Mouse (Mus musculus) limb, embryonic 14.5 days (tissue): ENCODE measurements around the gene Mknk1. TPM values are rescaled to one million over a fixed set of nuclear protein-coding genes. Genes with fewer than 3 reads are reported as not detected.

Experiments
- ATAC-seq: fragments of 200-750 bp; cut with Nextera tagmentation; 2 replicates; pipeline ENCODE4 v1.8.0; 2017; ENCODE audit warnings: low read depth, moderate number of reproducible peaks, moderate TSS enrichment; ENCODE audit not compliant: low FRiP score
- DNase-seq: peaks from one replicate; pipeline ENCODE4 v3.0.0-alpha.2; 2015; ENCODE audit warnings: low spot score
- H3K27ac ChIP-seq: fragments of 300-500 bp; sonication (generic); replicated peaks from 2 replicates; pipeline ENCODE4 v1.5.1; 2014; ENCODE audit warnings: low read depth, mild to moderate bottlenecking, low read length, moderate library complexity, mixed read lengths
- H3K27me3 ChIP-seq: fragments of 300-500 bp; sonication (generic); 2 replicates; pipeline ENCODE4 v1.6.1; 2014; ENCODE audit warnings: low read length, mixed read lengths; ENCODE audit not compliant: control insufficient read depth, insufficient read depth
- H3K36me3 ChIP-seq: fragments of 300-500 bp; sonication (generic); 2 replicates; pipeline ENCODE4 v1.6.1; 2014; ENCODE audit warnings: mild to moderate bottlenecking, low read length, moderate library complexity, mixed read lengths; ENCODE audit not compliant: control insufficient read depth, insufficient read depth
- H3K4me1 ChIP-seq: fragments of 300-500 bp; sonication (generic); 2 replicates; pipeline ENCODE4 v1.6.1; 2014; ENCODE audit warnings: antibody characterized with exemption, low read length, mixed read lengths; ENCODE audit not compliant: control insufficient read depth, insufficient read depth
- H3K4me2 ChIP-seq: fragments of 300-500 bp; sonication (generic); replicated peaks from 2 replicates; pipeline ENCODE4 v1.6.1; 2014; ENCODE audit warnings: low read depth, mild to moderate bottlenecking, low read length, moderate library complexity; ENCODE audit not compliant: severe bottlenecking
- H3K4me3 ChIP-seq: fragments of 300-500 bp; sonication (generic); replicated peaks from 2 replicates; pipeline ENCODE4 v1.5.1; 2014; ENCODE audit warnings: low read length
- H3K9ac ChIP-seq: fragments of 300-500 bp; sonication (generic); 2 replicates; pipeline ENCODE4 v1.6.1; 2014; ENCODE audit warnings: mild to moderate bottlenecking, low read depth, low read length, moderate library complexity; ENCODE audit not compliant: severe bottlenecking
- H3K9me3 ChIP-seq: fragments of 300-500 bp; sonication (generic); 2 replicates; pipeline ENCODE4 v1.6.1; 2016; ENCODE audit warnings: low read length; ENCODE audit not compliant: control insufficient read depth
- POLR2A ChIP-seq: fragments of 200-500 bp; IDR thresholded peaks from 2 replicates; pipeline ENCODE4 v1.8.0; 2012; ENCODE audit warnings: inconsistent platforms, mild to moderate bottlenecking, moderate library complexity, borderline replicate concordance; ENCODE audit not compliant: insufficient read depth, insufficient read length; ENCODE audit errors: extremely low read depth
- WGBS: fragments of 180-500 bp; shearing (Covaris S2); extraction: QIAGEN DNeasy Blood & Tissue Kit; methylation state at CpG from one replicate; pipeline ENCODE4 v1.1.7; 2014; 5-methylcytosine and 5-hydroxymethylcytosine counted together
- polyA plus RNA-seq, 2 experiments: library from polyadenylated mRNA; depleted of rRNA in 1 of 2; stranded (reverse) in 1 of 2; unstranded in 1 of 2; fragments of >200 nt; fragmentation: Nextera tagmentation in 1 of 2; extraction: Ambion mirVana in 1 of 2; gene quantifications; 2 replicates each; pipeline versions ENCODE4 v1.2.1 to v1.2.3; 2012 to 2014

Gene Mknk1
- polyA plus RNA-seq, 2 experiments, result 28.4 to 69.6 TPM

DNA sequence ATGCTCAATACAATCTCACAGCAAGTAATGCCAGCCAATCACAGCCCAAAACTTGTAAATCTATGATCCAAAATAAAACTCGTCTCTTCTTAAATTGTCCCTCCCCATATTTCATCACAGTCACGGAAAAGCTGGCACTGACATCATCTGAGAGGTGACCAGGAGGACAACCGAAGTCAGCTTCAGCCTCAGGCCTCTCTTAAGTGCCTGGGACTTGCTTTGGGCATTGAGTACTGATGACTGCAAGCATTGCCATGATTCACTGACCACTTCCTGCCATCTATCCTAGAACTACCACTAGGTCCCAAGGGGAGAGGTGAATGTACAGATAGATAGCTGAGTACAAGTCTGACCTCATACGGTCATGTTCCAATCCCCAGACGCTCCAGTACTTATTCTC lies 83.7 kb downstream of the Mknk1 start:
- ATAC-seq (no peak), DNase-seq (no peak)
- no peak for TF ChIP-seq POLR2A
- no peaks in the 10 kb centered on the region for H3K36me3 ChIP-seq
- no peak overlapping the region for H3K27ac ChIP-seq
- 82% methylated on average over 5 of the region's 5 CpGs for WGBS
- H3K9me3 ChIP-seq, result no peaks in the 10 kb centered on the region
- no peak overlapping the region for H3K4me3 ChIP-seq
- peaks cover 13% of the 10 kb centered on the region for H3K27me3 ChIP-seq
- H3K9ac ChIP-seq, result no peak overlapping the region
- no peaks in the 10 kb centered on the region for H3K4me1 ChIP-seq
- no peak overlapping the region for H3K4me2 ChIP-seq

DNA sequence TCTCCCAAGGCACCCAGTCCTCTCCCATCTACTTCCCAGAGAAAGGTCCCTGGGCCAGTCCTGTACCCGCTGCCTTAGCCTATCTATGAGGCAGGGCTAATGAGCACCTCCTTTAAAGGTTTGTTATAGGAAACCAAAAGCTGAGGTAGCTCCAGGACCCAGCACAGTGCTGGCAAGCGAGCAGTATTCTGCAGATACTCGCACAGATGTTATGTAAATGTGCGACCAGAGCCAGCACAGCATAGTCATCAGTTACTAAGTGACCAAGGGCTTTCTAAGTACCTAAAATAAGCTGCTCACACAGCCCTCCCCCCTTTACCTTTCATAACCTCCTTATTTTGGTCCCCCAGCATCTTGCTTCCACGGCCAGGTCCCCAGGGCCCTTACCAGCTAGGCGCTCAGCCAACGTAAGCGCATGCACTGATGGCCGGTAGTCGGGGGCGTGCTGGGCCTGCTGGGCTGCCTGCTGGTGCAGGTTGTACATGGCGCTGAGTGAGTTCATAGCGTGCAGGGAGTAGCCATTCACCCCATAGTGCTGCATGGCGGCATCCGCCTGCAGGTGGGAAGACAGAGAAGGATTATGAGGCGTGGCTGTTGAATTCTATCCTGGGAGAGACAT lies 84.4 kb downstream of the Mknk1 start:
- Histone ChIP-seq H3K9ac (no peak overlapping the region), H3K27me3 (peaks cover 8% of the 10 kb centered on the region), H3K9me3 (no peaks in the 10 kb centered on the region), H3K27ac (no peak overlapping the region), H3K4me2 (no peak overlapping the region), H3K4me1 (no peaks in the 10 kb centered on the region), H3K36me3 (no peaks in the 10 kb centered on the region), H3K4me3 (no peak overlapping the region)
- no peak for TF ChIP-seq POLR2A
- WGBS, result 67% methylated on average over 16 of the region's 16 CpGs
- no peak for DNase-seq
- ATAC-seq, result no peak

DNA sequence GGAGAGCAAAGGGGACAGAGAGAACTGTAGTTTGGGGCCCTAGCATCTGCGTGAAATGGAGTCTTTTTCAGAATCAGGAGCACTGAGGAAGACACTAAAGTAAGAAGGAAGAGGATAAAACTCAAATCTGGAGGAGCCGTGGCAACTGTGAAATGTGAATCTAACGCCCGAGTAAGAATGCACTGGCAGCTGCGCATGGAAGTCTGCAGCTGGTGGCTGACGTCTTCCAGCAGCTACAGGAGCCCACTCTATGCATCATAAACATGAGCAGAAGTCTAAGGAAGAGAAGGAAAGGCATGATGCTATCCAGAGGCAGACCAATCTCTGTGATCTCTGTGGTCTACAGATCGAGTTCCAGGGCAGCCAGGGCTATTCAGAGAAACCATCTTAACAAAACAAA lies 88.6 kb downstream of the Mknk1 start:
- Histone ChIP-seq H3K27me3 (peaks cover 48% of the 10 kb centered on the region), H3K36me3 (no peaks in the 10 kb centered on the region), H3K27ac (no peak overlapping the region), H3K4me2 (no peak overlapping the region), H3K4me3 (no peak overlapping the region), H3K9ac (no peak overlapping the region), H3K4me1 (no peaks in the 10 kb centered on the region), H3K9me3 (no peaks in the 10 kb centered on the region)
- ATAC-seq (no peak), DNase-seq (no peak)
- TF ChIP-seq POLR2A, result no peak
- 36% methylated on average over 7 of the region's 7 CpGs for WGBS

Other genes with a start within 250 kb of the Mknk1 start
- gene Cyp4a32, start 238.2 kb upstream of the Mknk1 start, polyA plus RNA-seq (2012; rRNA removed), result not detected in 2 replicates
- gene Cyp4a32, start 238.2 kb upstream of the Mknk1 start, polyA plus RNA-seq (2014; fragmentation: Nextera tagmentation; extraction: Ambion mirVana), result not detected in 2 replicates
- 1.0 and 1.2 TPM in 2 replicates for gene Cyp4b1, start 191.5 kb upstream of the Mknk1 start, polyA plus RNA-seq (2012; rRNA removed)
- gene Cyp4b1, start 191.5 kb upstream of the Mknk1 start, polyA plus RNA-seq (2014; fragmentation: Nextera tagmentation; extraction: Ambion mirVana), result 0.46 and 1.0 TPM in 2 replicates
- 24.8 and 26.3 TPM in 2 replicates for gene Efcab14, start 101.5 kb upstream of the Mknk1 start, polyA plus RNA-seq (2012; rRNA removed)
- gene Efcab14, start 101.5 kb upstream of the Mknk1 start, polyA plus RNA-seq (2014; fragmentation: Nextera tagmentation; extraction: Ambion mirVana), result 35.2 and 40.2 TPM in 2 replicates
- 0.50 and 1.0 TPM in 2 replicates for gene Tex38, start 58.2 kb upstream of the Mknk1 start, polyA plus RNA-seq (2012; rRNA removed)
- gene Tex38, start 58.2 kb upstream of the Mknk1 start, polyA plus RNA-seq (2014; fragmentation: Nextera tagmentation; extraction: Ambion mirVana), result 0.32 TPM in 1 of 2 replicates, not detected in the other
- gene Atpaf1, start 54.4 kb upstream of the Mknk1 start, polyA plus RNA-seq (2012; rRNA removed), result 29.9 and 35.5 TPM in 2 replicates
- 57.1 and 58.4 TPM in 2 replicates for gene Atpaf1, start 54.4 kb upstream of the Mknk1 start, polyA plus RNA-seq (2014; fragmentation: Nextera tagmentation; extraction: Ambion mirVana)
- 16.3 and 19.7 TPM in 2 replicates for gene Mob3c, start 11.1 kb upstream of the Mknk1 start, polyA plus RNA-seq (2012; rRNA removed)
- 8.6 and 11.6 TPM in 2 replicates for gene Mob3c, start 11.1 kb upstream of the Mknk1 start, polyA plus RNA-seq (2014; fragmentation: Nextera tagmentation; extraction: Ambion mirVana)
- not detected in 2 replicates for gene Kncn, start 45.2 kb downstream of the Mknk1 start, polyA plus RNA-seq (2012; rRNA removed)
- gene Kncn, start 45.2 kb downstream of the Mknk1 start, polyA plus RNA-seq (2014; fragmentation: Nextera tagmentation; extraction: Ambion mirVana), result not detected in 2 replicates
- gene 6430628N08Rik, start 51.5 kb downstream of the Mknk1 start, polyA plus RNA-seq (2012; rRNA removed), result not detected in 2 replicates
- gene 6430628N08Rik, start 51.5 kb downstream of the Mknk1 start, polyA plus RNA-seq (2014; fragmentation: Nextera tagmentation; extraction: Ambion mirVana), result not detected in 2 replicates
- gene Dmbx1, start 100.7 kb downstream of the Mknk1 start, polyA plus RNA-seq (2012; rRNA removed), result 0.05 and 0.09 TPM in 2 replicates
- not detected in 2 replicates for gene Dmbx1, start 100.7 kb downstream of the Mknk1 start, polyA plus RNA-seq (2014; fragmentation: Nextera tagmentation; extraction: Ambion mirVana)
- 1.7 and 1.9 TPM in 2 replicates for gene Faah, start 178.7 kb downstream of the Mknk1 start, polyA plus RNA-seq (2012; rRNA removed)
- 1.9 and 2.1 TPM in 2 replicates for gene Faah, start 178.7 kb downstream of the Mknk1 start, polyA plus RNA-seq (2014; fragmentation: Nextera tagmentation; extraction: Ambion mirVana)
- gene Nsun4, start 214.7 kb downstream of the Mknk1 start, polyA plus RNA-seq (2012; rRNA removed), result 12.7 and 13.4 TPM in 2 replicates
- 18.8 and 21.0 TPM in 2 replicates for gene Nsun4, start 214.7 kb downstream of the Mknk1 start, polyA plus RNA-seq (2014; fragmentation: Nextera tagmentation; extraction: Ambion mirVana)
- gene Uqcrh, start 235.9 kb downstream of the Mknk1 start, polyA plus RNA-seq (2012; rRNA removed), result 318 and 510 TPM in 2 replicates
- gene Uqcrh, start 235.9 kb downstream of the Mknk1 start, polyA plus RNA-seq (2014; fragmentation: Nextera tagmentation; extraction: Ambion mirVana), result 494 and 543 TPM in 2 replicates
- 60.2 and 92.2 TPM in 2 replicates for gene Lrrc41, start 236.1 kb downstream of the Mknk1 start, polyA plus RNA-seq (2012; rRNA removed)
- 80.8 and 89.3 TPM in 2 replicates for gene Lrrc41, start 236.1 kb downstream of the Mknk1 start, polyA plus RNA-seq (2014; fragmentation: Nextera tagmentation; extraction: Ambion mirVana)